Mouse (Mus musculus) adipocyte (in vitro differentiated cells): ENCODE results near the gene Agfg1.

Experiments
- DNase-seq: peaks from one replicate; pipeline ENCODE4 v3.0.0-alpha.2; 2016; ENCODE audit warnings: low spot score

Gene Agfg1

DNA sequence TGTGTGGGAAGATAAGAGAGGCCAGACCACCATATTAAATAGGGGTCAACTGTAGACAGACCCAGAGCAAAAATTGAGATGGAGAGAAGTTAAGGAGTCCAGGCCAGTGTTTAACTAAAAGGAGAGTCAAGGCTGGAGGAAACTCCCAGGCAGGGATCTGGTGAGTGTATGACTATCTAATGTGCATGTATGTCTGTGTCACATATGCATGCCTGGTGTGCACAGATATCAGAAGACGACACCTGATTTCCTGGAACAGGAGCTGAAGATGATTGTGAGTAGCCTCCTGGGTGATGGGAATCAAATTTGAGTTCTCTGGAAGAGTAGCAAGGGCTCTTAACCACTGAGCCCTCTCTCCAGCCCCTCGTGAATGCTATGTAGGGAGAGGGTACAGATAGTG lies 14.0 kb upstream of the Agfg1 start:
- no peak for DNase-seq

DNA sequence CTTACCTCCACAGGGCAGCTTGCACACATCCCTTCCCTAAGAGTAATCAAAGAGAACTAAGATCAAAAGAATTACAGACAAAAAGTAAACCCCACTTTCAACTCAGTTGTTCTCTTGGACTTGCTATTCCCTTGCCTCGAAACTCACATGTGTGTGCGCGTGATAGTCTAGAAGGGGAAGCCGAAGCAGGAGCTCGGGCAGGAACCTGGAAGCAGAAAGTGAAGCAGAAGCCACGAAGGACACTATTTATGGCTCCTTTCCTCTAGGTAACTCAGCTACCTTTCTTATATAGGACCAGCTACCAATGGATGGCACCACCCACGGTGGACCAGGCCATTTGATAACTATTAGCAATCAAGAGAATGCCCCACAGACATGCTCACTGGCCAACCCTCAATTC lies 13.5 kb upstream of the Agfg1 start:
- DNase-seq: no peak

DNA sequence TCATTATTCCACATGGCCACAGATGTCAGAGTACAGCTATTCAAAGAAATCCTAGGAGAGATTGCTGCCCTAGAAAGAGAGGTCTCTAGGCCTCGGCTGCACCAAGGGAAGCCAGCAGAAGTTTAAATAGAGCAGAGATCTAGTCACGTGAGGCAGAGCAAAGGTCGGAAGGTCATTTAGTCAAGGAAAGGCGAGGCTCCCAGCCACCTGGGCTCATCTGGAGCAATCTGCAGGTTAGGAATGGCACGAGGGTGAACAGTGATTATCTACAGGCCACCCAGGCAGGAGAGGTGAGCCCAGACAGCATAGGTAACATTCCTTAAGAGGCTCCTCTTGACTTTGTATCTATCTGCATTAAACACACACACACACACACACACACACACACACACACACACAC lies 12.4 kb upstream of the Agfg1 start:
- no peak for DNase-seq

DNA sequence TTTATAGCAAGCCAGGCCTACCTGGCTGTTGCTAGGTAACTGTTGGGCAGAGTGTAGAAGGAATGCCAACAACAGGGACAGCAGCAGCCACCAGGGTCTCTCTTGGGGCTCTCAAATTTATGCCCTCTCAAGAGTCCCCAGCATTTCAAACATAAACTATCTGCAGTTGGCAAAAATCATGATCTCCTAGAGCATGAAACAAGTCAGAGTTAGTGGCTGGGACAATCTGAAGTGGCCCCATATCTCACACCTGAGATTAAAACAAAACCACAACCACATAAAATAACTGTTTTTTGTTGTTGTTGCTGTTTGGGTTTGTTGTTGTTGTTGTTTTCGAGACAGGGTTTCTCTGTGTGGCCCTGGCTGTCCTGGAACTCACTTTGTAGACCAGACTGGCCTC lies 8.5 kb upstream of the Agfg1 start:
- DNase-seq: no peak

DNA sequence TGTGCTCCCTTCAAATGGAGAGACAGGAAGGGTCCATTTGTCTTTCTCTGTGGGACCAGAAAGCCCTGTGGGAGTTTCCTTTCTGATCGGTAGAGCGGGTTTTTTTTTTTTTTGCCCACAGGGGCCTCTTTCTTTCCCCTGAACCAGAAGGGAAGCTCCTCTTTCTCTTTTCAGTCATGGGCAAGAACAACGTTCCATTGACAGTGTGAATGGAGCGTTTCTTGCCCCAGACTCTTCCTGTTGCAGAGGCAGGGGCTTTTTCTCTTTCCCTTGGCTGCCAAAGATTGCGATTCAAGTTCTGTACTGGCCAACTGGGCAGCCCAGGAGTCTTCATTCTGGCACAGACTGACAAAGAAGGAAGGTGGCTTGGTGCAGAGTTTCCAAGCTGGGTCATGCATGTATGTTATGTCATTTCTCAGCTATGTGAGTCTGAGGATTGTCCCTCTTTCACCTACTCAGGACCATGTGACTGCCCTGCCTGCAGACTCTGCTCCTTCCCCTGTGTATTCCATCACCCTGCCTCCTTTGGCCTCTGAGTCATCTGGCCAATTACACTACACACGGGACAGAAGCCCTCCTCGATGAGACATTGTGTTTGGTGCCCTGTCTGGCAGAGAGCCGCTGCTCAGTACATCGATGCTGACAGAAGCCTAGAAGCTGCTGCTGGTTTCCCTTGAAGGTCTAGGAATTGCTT lies 7.6 kb upstream of the Agfg1 start:
- peak; percentile 88 for DNase-seq

DNA sequence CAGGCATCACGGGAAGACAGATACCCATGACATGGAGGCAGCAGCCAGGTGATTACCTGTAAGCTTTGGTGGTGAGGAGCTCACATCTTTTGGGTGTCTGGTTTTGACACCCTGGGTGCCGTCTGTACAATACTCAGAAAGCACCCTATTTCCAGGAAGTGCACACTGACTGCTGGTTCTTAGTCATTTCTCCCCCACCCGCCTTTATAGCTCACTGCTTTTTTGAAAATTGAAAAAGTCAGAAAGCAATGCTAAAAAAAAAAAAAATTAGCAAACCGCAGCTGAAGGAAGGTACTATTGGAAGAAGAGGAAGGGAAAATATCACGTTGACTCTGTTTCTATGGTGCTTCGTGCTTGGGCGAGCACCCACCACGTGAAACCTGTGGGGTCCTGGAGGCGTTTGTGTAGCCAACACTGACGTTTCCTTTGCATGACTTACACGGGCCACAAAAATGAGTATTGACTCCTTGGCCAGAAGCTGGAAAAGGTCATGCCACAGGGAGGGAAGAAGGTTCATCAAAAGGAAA lies 6.7 kb upstream of the Agfg1 start:
- DNase-seq: no peak

DNA sequence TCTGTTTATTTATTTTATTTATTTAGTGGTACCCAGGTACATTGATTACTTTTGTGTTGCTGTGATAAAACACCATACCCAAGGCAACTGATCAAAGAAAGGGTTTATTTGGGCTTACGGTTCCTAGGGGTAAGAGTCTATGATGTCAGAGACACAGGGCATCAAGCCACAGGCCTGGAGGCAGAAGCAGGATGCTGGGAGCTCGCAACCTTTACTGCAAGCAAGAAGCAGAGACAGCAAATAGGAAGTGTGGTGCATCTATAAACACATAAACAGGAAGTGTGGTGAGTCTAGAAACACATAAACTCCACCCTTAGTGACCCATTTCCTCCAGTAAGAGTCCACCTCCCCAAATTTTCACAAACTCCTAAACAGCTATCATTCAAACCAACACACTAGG lies 5.8 kb upstream of the Agfg1 start:
- no peak for DNase-seq

DNA sequence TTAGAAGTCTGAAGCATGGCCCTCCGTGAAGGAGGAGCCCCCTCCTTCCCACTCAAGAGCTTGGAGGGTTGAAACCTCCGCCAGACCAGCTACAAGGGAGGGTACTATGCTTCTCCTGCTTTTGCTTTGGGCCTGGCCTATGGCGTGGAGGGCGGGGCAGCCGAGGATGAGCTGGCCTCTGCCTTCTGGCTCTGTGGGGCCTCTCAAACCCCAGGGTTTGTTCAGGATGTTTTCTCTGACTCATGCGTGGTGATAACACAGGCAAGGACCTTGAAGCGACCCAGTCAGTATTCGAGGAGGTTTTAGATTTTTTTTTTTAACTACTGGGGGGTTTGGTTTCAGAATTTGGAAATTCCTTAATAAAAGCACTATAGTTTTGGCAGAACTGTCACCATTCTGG lies 4.7 kb upstream of the Agfg1 start:
- peak; percentile 23 for DNase-seq

DNA sequence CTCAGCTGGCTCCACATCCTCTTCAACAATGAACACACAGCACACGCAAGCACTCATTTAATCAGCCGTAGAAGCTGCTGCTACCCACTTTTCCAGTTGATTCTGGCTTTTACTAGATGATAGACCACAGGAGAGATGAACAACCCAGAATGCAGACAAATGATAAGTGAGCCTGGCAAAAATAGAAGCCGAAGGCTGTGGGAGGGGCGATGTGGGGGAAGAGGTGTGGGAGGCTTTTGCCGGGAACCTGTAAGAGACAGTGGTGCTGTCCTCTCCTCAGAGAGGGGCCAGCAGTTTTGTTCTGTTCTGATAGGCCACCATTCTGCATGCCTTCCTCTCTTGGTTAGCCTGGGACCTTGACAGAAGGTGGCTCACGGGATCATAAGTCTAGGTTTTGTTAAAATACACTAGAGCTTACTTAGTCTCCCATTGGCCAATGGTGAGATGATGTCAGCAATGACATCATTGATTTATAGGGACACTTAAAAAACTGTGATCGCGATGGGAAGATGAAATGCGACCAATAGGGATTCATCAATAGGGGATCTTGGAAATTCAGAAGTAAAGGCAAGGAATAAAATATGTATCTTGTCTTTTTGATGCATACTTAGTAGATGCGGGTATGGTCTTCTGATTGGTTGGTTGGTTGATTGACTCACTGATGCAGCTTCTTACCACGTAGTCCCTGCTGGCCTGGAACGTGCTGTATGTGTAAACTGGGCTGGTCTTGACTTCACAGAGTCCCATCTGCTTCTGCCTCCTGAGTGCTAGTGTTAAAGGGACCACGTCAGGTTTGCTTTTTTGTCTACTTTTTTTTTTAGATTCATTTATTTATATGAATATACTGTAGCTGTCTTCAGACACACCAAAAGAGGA lies 2.7 kb upstream of the Agfg1 start:
- DNase-seq: no peak

DNA sequence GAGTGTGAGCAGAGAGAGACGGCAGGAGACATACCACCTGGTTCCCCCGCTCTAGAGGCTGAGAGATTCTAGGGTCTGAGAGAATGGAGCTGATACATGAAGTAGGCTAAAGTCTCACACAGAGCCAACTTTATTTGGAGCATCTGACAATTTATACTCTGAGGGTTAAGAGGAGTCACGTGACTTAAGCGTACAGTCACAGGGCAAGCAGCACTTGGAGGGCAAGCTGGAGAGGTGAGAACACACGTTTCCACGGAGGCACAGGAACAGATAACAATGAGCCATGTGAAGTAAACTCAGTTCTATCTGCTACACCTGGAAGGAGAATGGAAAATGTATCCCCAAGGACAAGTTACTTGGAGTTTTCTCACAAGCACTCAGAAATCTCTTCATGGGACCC lies 1.7 kb upstream of the Agfg1 start:
- DNase-seq: no peak

DNA sequence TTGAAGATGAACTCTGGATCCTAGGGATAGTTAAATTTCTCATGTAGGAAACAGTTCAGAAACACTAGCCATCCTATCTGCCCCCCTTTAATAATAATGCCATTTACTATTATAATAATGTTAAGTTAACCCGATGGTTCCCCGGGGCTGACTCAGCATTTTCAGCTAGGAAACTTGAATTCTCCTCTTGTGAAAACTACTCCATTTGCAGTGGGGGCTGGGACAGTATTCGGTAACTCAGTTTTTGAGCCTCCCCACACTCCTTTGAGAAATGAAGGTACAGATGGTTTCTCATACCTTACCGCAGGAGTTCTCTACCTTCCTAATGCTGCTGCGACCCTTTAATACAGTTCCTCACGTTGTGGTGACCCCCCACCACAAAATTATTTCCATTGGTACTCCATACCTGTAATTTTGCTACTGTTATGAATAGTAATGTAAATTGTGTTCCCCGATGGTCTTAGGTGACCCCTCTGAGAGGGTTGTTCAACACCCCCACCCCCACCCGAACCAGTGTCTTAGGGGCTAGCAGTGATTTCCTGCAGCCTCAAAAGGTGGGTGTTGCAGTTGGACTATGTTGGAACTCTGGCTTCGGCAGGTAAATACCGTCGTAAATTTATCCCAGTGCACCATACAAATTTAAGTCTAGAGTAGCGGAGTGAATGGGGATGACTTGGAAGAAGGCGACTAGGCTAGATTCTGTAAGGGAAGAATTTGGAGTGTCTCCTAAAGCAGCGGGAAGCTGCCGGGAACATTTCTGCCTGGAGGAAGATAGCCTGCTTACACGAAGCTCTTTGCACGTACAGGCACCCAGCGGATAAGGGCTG lies 601 bp upstream of the Agfg1 start:
- no peak for DNase-seq

DNA sequence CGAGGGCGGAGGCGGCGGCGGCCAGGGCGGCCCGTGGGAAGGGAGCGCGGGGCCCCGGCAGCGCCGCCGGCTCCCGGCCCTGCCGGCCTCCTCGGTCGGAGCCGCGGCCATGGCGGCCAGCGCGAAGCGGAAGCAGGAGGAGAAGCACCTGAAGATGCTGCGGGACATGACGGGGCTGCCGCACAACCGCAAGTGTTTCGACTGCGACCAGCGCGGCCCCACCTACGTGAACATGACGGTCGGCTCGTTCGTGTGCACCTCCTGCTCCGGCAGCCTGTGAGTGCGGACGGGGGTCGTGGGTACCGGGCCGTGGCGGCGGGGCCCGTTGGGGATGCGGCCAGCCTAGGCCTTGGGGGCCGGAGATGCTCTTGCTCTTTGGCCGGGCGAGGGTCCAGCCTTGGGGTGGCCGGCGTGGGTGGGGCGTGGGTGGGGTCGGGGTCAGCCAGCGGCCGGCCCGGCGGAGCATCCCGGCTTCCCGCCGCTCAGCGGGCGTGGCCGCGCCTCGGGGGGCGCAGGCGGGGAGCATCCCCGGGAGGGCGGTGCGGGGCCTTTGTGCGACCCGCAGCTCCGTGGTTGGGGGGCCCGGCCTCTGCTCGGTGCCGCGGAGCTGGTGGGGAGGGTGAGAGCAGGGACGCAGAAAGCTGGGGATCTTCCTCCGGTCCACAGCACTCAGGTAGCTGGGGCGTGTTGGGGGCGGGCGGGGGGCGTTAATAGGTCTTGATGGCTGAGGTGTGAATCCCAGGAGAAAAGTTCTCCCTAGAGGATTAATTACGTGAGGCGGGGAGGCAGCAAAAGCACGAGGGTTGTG lies 535 bp downstream of the Agfg1 start:
- DNase-seq: no peak

DNA sequence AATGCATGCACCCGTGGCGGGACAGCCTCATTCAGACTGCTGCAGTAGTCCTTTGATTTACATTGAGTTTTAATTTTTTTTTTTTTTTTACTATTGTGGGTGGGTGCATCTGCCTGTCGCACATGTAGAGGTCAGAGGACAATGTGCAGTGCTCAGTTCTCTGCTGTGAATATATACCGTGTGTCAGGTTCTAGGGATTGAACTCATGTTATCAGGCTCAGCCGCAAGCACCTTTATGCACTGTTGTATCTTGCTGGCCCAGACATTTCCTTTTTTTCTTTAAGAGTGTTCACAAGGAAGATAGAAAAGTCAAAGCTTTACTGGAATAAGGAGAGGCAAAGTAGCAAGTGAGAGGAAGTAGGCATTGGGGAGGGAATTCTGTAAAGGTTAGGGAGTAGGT lies 16.4 kb downstream of the Agfg1 start:
- DNase-seq: no peak

DNA sequence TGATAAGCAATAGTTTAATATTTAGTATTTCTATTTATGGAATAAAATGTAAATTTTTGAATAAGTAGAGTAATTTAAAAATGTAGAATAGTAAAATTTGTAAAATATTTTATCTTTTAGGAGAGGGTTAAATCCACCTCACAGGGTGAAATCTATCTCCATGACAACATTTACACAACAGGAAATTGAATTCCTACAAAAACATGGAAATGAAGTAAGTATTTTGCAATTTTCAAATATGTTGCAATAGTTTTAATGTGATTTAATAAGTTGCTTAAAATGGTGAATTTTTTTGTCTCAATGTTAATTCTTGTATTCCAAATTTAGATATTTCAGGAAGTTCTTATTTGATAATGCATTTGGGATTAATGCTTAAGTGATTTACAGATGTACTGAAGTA lies 19.0 kb downstream of the Agfg1 start:
- DNase-seq: no peak

DNA sequence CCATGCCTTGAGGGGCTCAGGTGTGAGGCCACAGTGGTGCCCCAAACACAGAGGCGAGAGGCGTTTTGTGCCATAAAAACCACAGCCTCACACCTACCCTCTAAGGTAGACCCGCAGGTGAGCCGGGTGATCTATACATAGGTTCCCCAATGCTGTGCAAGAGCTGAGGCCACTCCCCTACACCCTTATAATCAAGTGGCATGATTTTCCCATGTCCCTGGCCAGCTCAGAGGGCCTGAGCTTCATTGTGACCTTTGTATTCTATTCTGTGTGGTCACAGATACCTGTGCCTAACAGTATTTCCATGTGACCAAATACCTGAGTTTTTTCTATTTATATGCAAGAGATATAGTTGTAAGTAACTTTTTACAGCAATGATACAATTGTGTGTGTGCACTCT lies 21.1 kb downstream of the Agfg1 start:
- DNase-seq: no peak

DNA sequence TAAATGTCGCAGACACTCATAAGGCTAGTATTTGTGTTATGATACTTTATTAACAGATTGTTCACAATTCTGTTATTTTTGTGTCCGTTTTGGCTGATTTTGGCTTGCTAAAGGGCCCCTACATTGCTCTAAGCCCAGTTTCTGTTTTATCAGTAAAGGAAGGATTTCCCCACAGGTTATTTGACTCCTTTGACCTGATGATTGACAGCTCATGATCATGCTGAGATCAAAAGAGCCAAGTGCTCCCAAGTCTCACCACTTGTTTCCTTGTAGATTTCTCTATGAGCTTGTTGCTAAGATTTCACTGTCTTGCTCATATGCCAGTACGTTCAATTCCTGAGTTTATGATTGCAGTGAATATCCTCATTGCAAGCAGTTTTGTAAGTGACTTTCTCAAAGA lies 30.9 kb downstream of the Agfg1 start:
- no peak for DNase-seq

DNA sequence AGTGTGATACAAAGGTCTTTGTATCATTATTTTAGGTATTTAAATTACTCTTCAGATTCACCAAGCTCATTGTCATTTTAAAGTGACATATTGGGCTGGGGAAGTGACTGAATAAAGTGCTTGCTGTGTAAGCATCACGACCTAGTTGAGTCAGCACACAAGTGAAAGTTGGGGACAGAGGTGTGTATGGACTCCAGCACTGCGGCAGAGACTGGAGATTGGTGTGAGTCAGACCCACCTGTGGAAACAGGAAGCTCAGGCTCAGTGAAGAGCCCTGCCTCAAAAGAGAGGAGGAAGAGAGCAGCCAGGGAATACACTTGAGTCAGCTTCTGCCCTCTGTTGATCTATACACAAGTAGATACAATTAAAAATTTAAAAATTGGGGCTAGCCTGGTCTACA lies 39.9 kb downstream of the Agfg1 start:
- DNase-seq: no peak

DNA sequence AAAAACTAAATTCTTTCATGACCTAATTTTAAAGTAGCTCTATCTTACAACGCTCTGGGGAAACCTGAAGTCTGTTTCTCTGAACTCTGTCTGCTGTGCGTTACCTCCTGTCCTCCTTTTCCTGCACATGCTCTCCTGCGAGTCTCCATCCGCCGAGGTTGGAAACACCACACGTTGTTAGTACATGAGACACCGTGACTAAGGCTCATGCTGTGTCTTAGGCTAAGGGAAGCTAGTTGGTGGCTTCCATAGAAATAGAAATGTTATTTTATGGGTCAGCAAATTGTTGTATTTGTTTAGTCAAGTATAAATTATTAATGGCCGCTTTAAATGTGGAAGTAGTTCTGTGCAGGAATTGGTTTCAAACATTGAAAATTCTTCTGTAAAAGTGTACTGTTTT lies 40.9 kb downstream of the Agfg1 start:
- no peak for DNase-seq

DNA sequence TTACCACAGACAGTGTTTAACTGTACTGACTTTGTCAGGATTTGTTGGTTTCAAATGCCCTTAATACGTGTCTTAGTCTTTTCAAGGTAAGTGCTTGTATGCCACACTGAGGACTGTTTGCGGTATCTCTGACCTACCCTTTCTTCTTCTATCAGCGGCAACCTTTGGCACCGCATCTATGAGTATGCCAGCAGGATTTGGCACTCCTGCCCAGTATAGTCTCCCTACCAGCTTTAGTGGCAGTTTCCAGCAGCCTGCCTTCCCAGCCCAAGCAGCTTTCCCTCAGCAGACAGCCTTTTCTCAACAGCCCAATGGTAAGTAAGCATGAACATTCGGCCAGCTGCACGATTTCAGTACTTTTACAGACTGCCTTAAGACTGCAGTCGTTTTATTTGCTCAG lies 54.0 kb downstream of the Agfg1 start:
- no peak for DNase-seq

DNA sequence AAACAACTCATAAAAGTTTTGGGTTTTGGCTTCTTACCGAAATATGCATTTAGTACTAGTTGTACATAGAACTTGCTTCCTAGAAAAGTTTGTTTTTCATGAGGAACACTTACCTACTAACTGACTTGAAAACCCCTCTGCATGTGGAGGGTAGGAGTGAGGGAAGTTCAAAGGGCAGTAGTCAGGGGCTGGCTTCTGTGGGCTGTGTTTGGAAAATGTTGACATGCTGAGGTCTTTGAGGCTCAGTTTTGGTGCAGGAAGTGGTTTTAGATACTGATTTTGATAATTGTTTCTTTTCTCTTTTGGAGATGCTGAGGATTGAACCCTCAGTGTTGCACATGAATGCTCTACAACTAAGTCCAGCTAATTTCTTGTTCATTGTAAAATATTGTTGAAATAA lies 61.3 kb downstream of the Agfg1 start:
- DNase-seq: no peak

DNA sequence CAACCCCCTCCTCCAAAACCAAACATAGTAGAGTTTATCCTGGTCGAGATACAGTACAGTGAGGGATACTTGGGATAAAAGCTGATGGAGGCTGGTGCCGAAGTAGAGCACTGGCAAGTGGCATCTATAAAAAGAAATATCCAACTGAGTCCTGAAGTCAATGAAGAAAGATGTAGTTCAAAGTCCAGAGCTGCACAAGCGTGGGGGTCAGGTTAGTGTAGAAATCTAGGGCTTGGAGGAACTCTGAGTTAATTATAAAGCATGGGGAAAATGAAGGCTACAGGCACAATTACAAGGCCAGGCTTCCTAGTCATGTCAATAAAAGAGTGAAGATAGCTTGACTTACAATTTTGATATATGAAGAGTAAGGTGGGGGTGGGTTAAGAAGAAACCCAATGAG lies 61.9 kb downstream of the Agfg1 start:
- no peak for DNase-seq

DNA sequence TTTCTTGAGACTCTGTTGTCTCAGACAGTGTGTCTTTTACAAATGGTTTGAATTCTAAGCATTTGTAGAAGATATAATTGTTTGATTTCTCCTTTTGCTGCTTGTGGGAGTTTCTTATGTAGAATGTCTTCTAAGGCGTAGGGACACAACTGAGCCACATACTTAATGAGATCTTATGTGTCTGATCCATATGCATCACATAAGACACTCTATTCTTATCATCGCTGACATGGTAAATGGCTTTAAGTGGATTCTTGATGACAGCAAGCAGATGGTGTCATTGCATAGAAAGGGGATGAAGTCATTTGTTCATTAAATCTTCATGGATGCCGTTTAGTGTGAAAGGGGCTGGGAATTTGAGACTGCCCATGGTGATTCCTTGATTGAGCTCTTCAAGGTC lies 66.6 kb downstream of the Agfg1 start:
- DNase-seq: no peak
